Mouse (Mus musculus) brain, adult 2 months (tissue): ENCODE results near the gene Islr2.
"Not testable (repeated sequence)": the region's sequence is repeated elsewhere in the genome, so short reads cannot be mapped to it uniquely, and the experiment has no call there.

Experiments used
- DNase-seq: peaks from one replicate; pipeline ENCODE4 v3.0.0; 2011; ENCODE audit warnings: low read depth, low spot score

Islr2 gene

GRCm38 (mm10) chr9:58203516-58204447 lies at the start of gene Islr2, which contains the start of gene Islr:
Islr2 (minus strand) TSS chr9:58204319.
Islr (minus strand) TSS chr9:58204306.
- peak; percentile 78 for DNase-seq

- DNase-seq = not testable (repeated sequence)
Measured at GRCm38 (mm10) chr9:58253805-58254122, 49.6 kb upstream of the Islr2 start.

- DNase-seq = peak; percentile 98
Measured at GRCm38 (mm10) chr9:58253033-58253804, 49.1 kb upstream of the Islr2 start, which contains the start of gene Stoml1. Stoml1 (plus strand) TSS chr9:58253164.

GRCm38 (mm10) chr9:58250730-58251129 lies 46.6 kb upstream of the Islr2 start:
- DNase-seq = not testable (repeated sequence)

GRCm38 (mm10) chr9:58250322-58250721 lies 46.2 kb upstream of the Islr2 start:
- no peak for DNase-seq

- DNase-seq = peak; percentile 78
Measured at GRCm38 (mm10) chr9:58249592-58250192, 45.6 kb upstream of the Islr2 start, which contains the start of gene Pml. Pml (minus strand) TSS chr9:58249786.

- DNase-seq = no peak
Measured at GRCm38 (mm10) chr9:58248746-58249413, 44.8 kb upstream of the Islr2 start.

- peak; percentile 93 for DNase-seq
Measured at GRCm38 (mm10) chr9:58247064-58247759, 43.1 kb upstream of the Islr2 start.

- no peak for DNase-seq
Measured at GRCm38 (mm10) chr9:58246083-58246591, 42.0 kb upstream of the Islr2 start.

GRCm38 (mm10) chr9:58243696-58244095 lies 39.6 kb upstream of the Islr2 start:
- no peak for DNase-seq

- DNase-seq = peak; percentile 79
Measured at GRCm38 (mm10) chr9:58242696-58243095, 38.6 kb upstream of the Islr2 start.

- peak; percentile 51 for DNase-seq
Measured at GRCm38 (mm10) chr9:58241780-58242485, 37.8 kb upstream of the Islr2 start.

- DNase-seq = no peak
Measured at GRCm38 (mm10) chr9:58234502-58235015, 30.4 kb upstream of the Islr2 start.

- no peak for DNase-seq
Measured at GRCm38 (mm10) chr9:58232374-58232773, 28.3 kb upstream of the Islr2 start.

- no peak for DNase-seq
Measured at GRCm38 (mm10) chr9:58231746-58232145, 27.6 kb upstream of the Islr2 start.

- no peak for DNase-seq
Measured at GRCm38 (mm10) chr9:58228777-58229466, 24.8 kb upstream of the Islr2 start.

GRCm38 (mm10) chr9:58225915-58226913 lies 22.1 kb upstream of the Islr2 start:
- peak; percentile 63 for DNase-seq

- no peak for DNase-seq
Measured at GRCm38 (mm10) chr9:58224356-58224755, 20.2 kb upstream of the Islr2 start.
